Mouse (Mus musculus): ENCODE results near the gene Cd300lb.

DNA sequence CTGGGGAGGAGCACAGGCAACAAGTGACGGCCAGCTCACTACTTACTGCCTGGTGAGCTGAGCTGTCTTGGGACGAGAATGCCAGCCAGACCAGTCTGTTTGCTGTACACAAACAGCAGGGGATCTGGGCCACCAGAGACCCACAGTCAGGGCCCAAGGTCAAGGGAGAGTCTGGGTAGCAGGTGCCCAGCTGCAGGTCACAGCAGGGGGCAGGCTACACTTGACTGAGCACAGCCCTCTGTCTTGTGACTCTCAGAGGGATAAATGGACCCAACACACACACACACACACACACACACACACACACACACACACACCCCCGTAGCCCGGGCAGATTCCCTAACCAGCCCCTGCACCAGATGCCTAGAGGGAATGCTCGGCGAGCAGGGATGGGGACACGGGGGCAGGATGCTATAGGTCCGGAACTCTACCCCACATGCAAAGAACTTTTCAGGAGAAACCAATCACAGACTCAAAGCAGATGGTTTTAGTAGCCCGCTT, 58.8 kb downstream of the Cd300lb start:
- no peak for TF ChIP-seq CTCF (IDR thresholded peaks at IDR 0.05; ENCODE audit: extremely low read depth, insufficient read depth, low read length)
- no peak for TF ChIP-seq POLR2A (IDR thresholded peaks at IDR 0.05; ENCODE audit: extremely low read depth, insufficient read depth, low read length)

Measured in cortical plate, adult 2 months (tissue).